Mouse (Mus musculus): ENCODE measurements at regions not wholly inside any gene's neighbourhood (a gene's known extent, or its start where the extent isn't known, plus 50 kb on each side); places are given as distances from the start of the nearest gene placed in this dataset.
A peak's percentile ranks its signal among the peaks of the same experiment; 100 is the strongest.
"Not testable (repeated sequence)": the region's sequence is repeated elsewhere in the genome, so short reads cannot be mapped to it uniquely, and the experiment has no call there.

- DNase-seq (ENCODE audit: low read depth) = no peak
Measured at GRCm38 (mm10) chr9:43520931-43521330, 210.3 kb downstream of the Trim29 start.

- no peak for DNase-seq (ENCODE audit: low read depth)
Measured at GRCm38 (mm10) chr9:43524947-43525565, 214.4 kb downstream of the Trim29 start.

GRCm38 (mm10) chr9:43532187-43532586 lies 211.6 kb upstream of the Nectin1 start:
- no peak for DNase-seq (ENCODE audit: low read depth)

GRCm38 (mm10) chr9:43535967-43536366 lies 207.8 kb upstream of the Nectin1 start:
- no peak for DNase-seq (ENCODE audit: low read depth)

- no peak for DNase-seq (ENCODE audit: low read depth)
Measured at GRCm38 (mm10) chr9:43537121-43537520, 206.7 kb upstream of the Nectin1 start.

GRCm38 (mm10) chr9:43540131-43540530 lies 203.7 kb upstream of the Nectin1 start:
- DNase-seq (ENCODE audit: low read depth) = no peak

GRCm38 (mm10) chr9:43541234-43541633 lies 202.6 kb upstream of the Nectin1 start:
- no peak for DNase-seq (ENCODE audit: low read depth)

GRCm38 (mm10) chr9:43542077-43542654 lies 201.6 kb upstream of the Nectin1 start:
- DNase-seq (ENCODE audit: low read depth) = no peak

GRCm38 (mm10) chr9:43545081-43545565 lies 198.7 kb upstream of the Nectin1 start:
- DNase-seq (ENCODE audit: low read depth) = peak; percentile 17

- no peak for DNase-seq (ENCODE audit: low read depth)
Measured at GRCm38 (mm10) chr9:43548883-43549282, 194.9 kb upstream of the Nectin1 start.

GRCm38 (mm10) chr9:43549293-43549692 lies 194.5 kb upstream of the Nectin1 start:
- no peak for DNase-seq (ENCODE audit: low read depth)

- not testable (repeated sequence) for DNase-seq (ENCODE audit: low read depth)
Measured at GRCm38 (mm10) chr9:43552758-43553157, 191.0 kb upstream of the Nectin1 start.

- DNase-seq (ENCODE audit: low read depth) = no peak
Measured at GRCm38 (mm10) chr9:43562016-43562415, 181.8 kb upstream of the Nectin1 start.

GRCm38 (mm10) chr9:43564239-43564906 lies 179.4 kb upstream of the Nectin1 start:
- DNase-seq (ENCODE audit: low read depth) = no peak

- DNase-seq (ENCODE audit: low read depth) = no peak
Measured at GRCm38 (mm10) chr9:43568851-43569250, 174.9 kb upstream of the Nectin1 start.

GRCm38 (mm10) chr9:43571086-43571485 lies 172.7 kb upstream of the Nectin1 start:
- no peak for DNase-seq (ENCODE audit: low read depth)

- DNase-seq (ENCODE audit: low read depth) = no peak
Measured at GRCm38 (mm10) chr9:43575659-43576058, 168.1 kb upstream of the Nectin1 start.

GRCm38 (mm10) chr9:43580653-43581052 lies 163.1 kb upstream of the Nectin1 start:
- DNase-seq (ENCODE audit: low read depth) = no peak

GRCm38 (mm10) chr9:43585616-43586015 lies 158.2 kb upstream of the Nectin1 start:
- no peak for DNase-seq (ENCODE audit: low read depth)

GRCm38 (mm10) chr9:43593236-43593635 lies 150.5 kb upstream of the Nectin1 start:
- DNase-seq (ENCODE audit: low read depth) = no peak

- no peak for DNase-seq (ENCODE audit: low read depth)
Measured at GRCm38 (mm10) chr9:43594814-43595213, 149.0 kb upstream of the Nectin1 start.

GRCm38 (mm10) chr9:43595461-43595860 lies 148.3 kb upstream of the Nectin1 start:
- no peak for DNase-seq (ENCODE audit: low read depth)

GRCm38 (mm10) chr9:43600396-43600795 lies 143.4 kb upstream of the Nectin1 start:
- DNase-seq (ENCODE audit: low read depth) = no peak
